Mouse (Mus musculus) MEL (cell line): ENCODE data around the gene Erf. TPM values are rescaled to one million over a fixed set of nuclear protein-coding genes. Genes with fewer than 3 reads are reported as not detected.

Experiments used
- DNase-seq: peaks from one replicate; pipeline ENCODE4 v3.0.0; 2011; ENCODE audit warnings: low read depth, low spot score
- H3K27ac ChIP-seq: 2 replicates; pipeline ENCODE4 v1.5.1; 2012; ENCODE audit warnings: low read depth, mild to moderate bottlenecking, control low read depth, low read length, moderate library complexity; ENCODE audit not compliant: control insufficient read depth
- H3K27me3 ChIP-seq, 2 experiments: fragments of 150-350 bp in 1 of 2; sonication (generic) in 1 of 2; 2 replicates each; pipeline ENCODE4 v1.6.1; 2012; ENCODE audit warnings: low read length in 2 of 2, mild to moderate bottlenecking in 2 of 2, improper control_type of control experiment in 1 of 2, moderate library complexity in 1 of 2; ENCODE audit not compliant: insufficient read depth in 2 of 2, control insufficient read depth in 1 of 2
- H3K36me3 ChIP-seq, 2 experiments: 2 replicates each; pipeline ENCODE4 v1.6.1; 2012 to 2014; ENCODE audit warnings: low read length in 2 of 2, improper control_type of control experiment in 1 of 2, inconsistent platforms in 1 of 2, mild to moderate bottlenecking in 1 of 2; ENCODE audit not compliant: insufficient read depth in 2 of 2, control insufficient read depth in 1 of 2
- H3K4me1 ChIP-seq, 2 experiments: fragments of 150-350 bp in 1 of 2; sonication (generic) in 1 of 2; 2 replicates each; pipeline ENCODE4 v1.6.1; 2012; ENCODE audit warnings: low read length in 2 of 2, improper control_type of control experiment in 1 of 2, mild to moderate bottlenecking in 1 of 2; ENCODE audit not compliant: insufficient read depth in 2 of 2, control insufficient read depth in 1 of 2
- H3K4me3 ChIP-seq, 2 experiments: fragments of 150-350 bp in 1 of 2; sonication (generic) in 1 of 2; 2 replicates each; pipeline ENCODE4 v1.5.1; 2012; ENCODE audit warnings: low read depth in 2 of 2, low read length in 2 of 2, mild to moderate bottlenecking in 2 of 2, moderate library complexity in 2 of 2, control low read depth in 1 of 2, improper control_type of control experiment in 1 of 2; ENCODE audit not compliant: control insufficient read depth in 1 of 2, insufficient read depth in 1 of 2
- H3K79me2 ChIP-seq: 2 replicates; pipeline ENCODE4 v1.6.1; 2012; ENCODE audit warnings: mild to moderate bottlenecking, low read length, moderate library complexity; ENCODE audit not compliant: control insufficient read depth, poor library complexity, insufficient read depth
- H3K9ac ChIP-seq: 2 replicates; pipeline ENCODE4 v1.6.1; 2012; ENCODE audit warnings: low read depth, mild to moderate bottlenecking, control low read depth, low read length, moderate library complexity; ENCODE audit not compliant: control insufficient read depth, poor library complexity, severe bottlenecking
- H3K9me3 ChIP-seq: fragments of 150-350 bp; sonication (generic); replicated peaks from 2 replicates; pipeline ENCODE4 v1.6.1; 2012; ENCODE audit warnings: mild to moderate bottlenecking, low read length, improper control_type of control experiment, moderate library complexity; ENCODE audit not compliant: insufficient read depth
- BHLHE40 ChIP-seq: IDR thresholded peaks from 2 replicates; pipeline ENCODE4 v1.6.1; 2012; ENCODE audit warnings: low read depth, mild to moderate bottlenecking, inconsistent platforms, low read length, improper control_type of control experiment, borderline replicate concordance
- CHD1 ChIP-seq: IDR thresholded peaks from 2 replicates; pipeline ENCODE4 v1.6.1; 2012; ENCODE audit warnings: low read depth, mild to moderate bottlenecking, inconsistent platforms, low read length, improper control_type of control experiment
- CHD2 ChIP-seq: IDR thresholded peaks from 2 replicates; pipeline ENCODE4 v1.6.1; 2011; ENCODE audit warnings: low read length, improper control_type of control experiment
- CTCF ChIP-seq, 3 experiments: IDR thresholded peaks in 2 of 3; conservative IDR thresholded peaks in 1 of 3; 2 replicates each; pipeline ENCODE4 v1.5.1; 2011 to 2012; ENCODE audit warnings: low read length in 3 of 3, low read depth in 2 of 3, mild to moderate bottlenecking in 2 of 3, improper control_type of control experiment in 1 of 3, inconsistent platforms in 1 of 3, mixed read lengths in 1 of 3, moderate library complexity in 1 of 3; ENCODE audit not compliant: control insufficient read depth in 1 of 3, insufficient read depth in 1 of 3, poor library complexity in 1 of 3, severe bottlenecking in 1 of 3
- EP300 ChIP-seq, 2 experiments: IDR thresholded peaks; 2 replicates each; pipeline ENCODE4 v1.6.1; 2011; ENCODE audit warnings: improper control_type of control experiment in 2 of 2, low read length in 2 of 2, low read depth in 1 of 2, mild to moderate bottlenecking in 1 of 2
- ETS1 ChIP-seq: IDR thresholded peaks from 2 replicates; pipeline ENCODE4 v1.6.1; 2012; ENCODE audit warnings: low read depth, mild to moderate bottlenecking, inconsistent platforms, low read length, improper control_type of control experiment, moderate library complexity
- GATA1 ChIP-seq: IDR thresholded peaks from 2 replicates; pipeline ENCODE4 v1.6.1; 2011; ENCODE audit warnings: low read depth, low read length, improper control_type of control experiment
- HCFC1 ChIP-seq: IDR thresholded peaks from 2 replicates; pipeline ENCODE4 v1.6.1; 2012; ENCODE audit warnings: low read depth, mild to moderate bottlenecking, inconsistent platforms, low read length, improper control_type of control experiment, moderate library complexity
- MAZ ChIP-seq: IDR thresholded peaks from 2 replicates; pipeline ENCODE4 v1.6.1; 2012; ENCODE audit warnings: low read depth, mild to moderate bottlenecking, inconsistent platforms, low read length, improper control_type of control experiment
- MYC ChIP-seq: IDR thresholded peaks from 2 replicates; pipeline ENCODE4 v1.6.1; 2011; ENCODE audit warnings: low read depth, mild to moderate bottlenecking, low read length, improper control_type of control experiment, moderate library complexity
- NELFE ChIP-seq: IDR thresholded peaks from 2 replicates; pipeline ENCODE4 v1.6.1; 2011; ENCODE audit warnings: low read depth, low read length, improper control_type of control experiment
- NRF1 ChIP-seq: IDR thresholded peaks from 2 replicates; pipeline ENCODE4 v1.6.1; 2014; ENCODE audit warnings: low read depth, mild to moderate bottlenecking, inconsistent platforms, low read length, improper control_type of control experiment, moderate library complexity; ENCODE audit not compliant: poor library complexity, insufficient read depth, severe bottlenecking
- POLR2AphosphoS2 ChIP-seq: IDR thresholded peaks from 2 replicates; pipeline ENCODE4 v1.6.1; 2011; ENCODE audit warnings: low read length, improper control_type of control experiment
- POLR2AphosphoS5 ChIP-seq: IDR thresholded peaks from 2 replicates; pipeline ENCODE4 v1.6.1; 2012; ENCODE audit warnings: low read depth, borderline replicate concordance, mild to moderate bottlenecking, inconsistent platforms, low read length, moderate library complexity, mixed read lengths
- RAD21 ChIP-seq: IDR thresholded peaks from 2 replicates; pipeline ENCODE4 v1.6.1; 2011; ENCODE audit warnings: mild to moderate bottlenecking, low read depth, low read length, improper control_type of control experiment
- SMC3 ChIP-seq: IDR thresholded peaks from 2 replicates; pipeline ENCODE4 v1.6.1; 2011; ENCODE audit warnings: low read depth, low read length, improper control_type of control experiment
- TAL1 ChIP-seq: IDR thresholded peaks from 2 replicates; pipeline ENCODE4 v1.6.1; 2012; ENCODE audit warnings: mild to moderate bottlenecking, inconsistent platforms, low read length, moderate library complexity, mixed read lengths
- TBP ChIP-seq: IDR thresholded peaks from 2 replicates; pipeline ENCODE4 v1.8.0; 2011; ENCODE audit warnings: low read depth, low read length, improper control_type of control experiment
- TCF12 ChIP-seq: IDR thresholded peaks from 2 replicates; pipeline ENCODE4 v1.6.1; 2014; ENCODE audit warnings: low read depth, mild to moderate bottlenecking, inconsistent platforms, low read length, improper control_type of control experiment, moderate library complexity
- UBTF ChIP-seq: IDR thresholded peaks from 2 replicates; pipeline ENCODE4 v1.6.1; 2012; ENCODE audit warnings: low read depth, mild to moderate bottlenecking, inconsistent platforms, low read length, improper control_type of control experiment, moderate library complexity, borderline replicate concordance; ENCODE audit not compliant: insufficient read depth
- USF1 ChIP-seq: IDR thresholded peaks from 2 replicates; pipeline ENCODE4 v1.6.1; 2014; ENCODE audit warnings: low read depth, mild to moderate bottlenecking, inconsistent platforms, low read length, improper control_type of control experiment, moderate library complexity
- USF2 ChIP-seq, 2 experiments: IDR thresholded peaks; 2 replicates each; pipeline ENCODE4 v1.6.1; 2011 to 2012; ENCODE audit warnings: improper control_type of control experiment in 2 of 2, low read length in 2 of 2, borderline replicate concordance in 1 of 2, inconsistent platforms in 1 of 2, low read depth in 1 of 2, mild to moderate bottlenecking in 1 of 2; ENCODE audit not compliant: insufficient read depth in 1 of 2
- ZKSCAN1 ChIP-seq: IDR thresholded peaks from 2 replicates; pipeline ENCODE4 v1.6.1; 2012; ENCODE audit warnings: low read depth, mild to moderate bottlenecking, inconsistent platforms, low read length, improper control_type of control experiment, moderate library complexity
- ZMIZ1 ChIP-seq: IDR thresholded peaks from 2 replicates; pipeline ENCODE4 v1.6.1; 2012; ENCODE audit warnings: low read depth, mild to moderate bottlenecking, inconsistent platforms, low read length, improper control_type of control experiment, moderate library complexity
- polyA plus RNA-seq, 2 experiments: library from polyadenylated mRNA; stranded (reverse) in 1 of 2; unstranded in 1 of 2; fragments of >175 nt in 1 of 2; fragments of >200 nt in 1 of 2; gene quantifications; 2 replicates each; pipeline versions ENCODE4 v1.2.1 to v1.2.4; 2012; ENCODE audit warnings: low replicate concordance in 2 of 2, low read depth in 1 of 2; ENCODE audit not compliant: insufficient read length in 2 of 2, insufficient read depth in 1 of 2, missing spikeins in 1 of 2
- total RNA-seq: library from RNA; depleted of rRNA; stranded (reverse); fragments of 300-350 nt; gene quantifications from 2 replicates; pipeline ENCODE4 v1.2.3, GENCODE M21; 2012

The Erf gene
- total and polyA plus RNA-seq, 3 experiments, result 24.6 to 33.2 TPM; not detected in 1

GRCm38 (mm10) chr7:25296945-25297453 is 46.4 kb upstream of the Erf start (continued):
- 0 out of 2 replicates have a peak, but pooled peaks have one; percentile 37 for TF ChIP-seq NRF1
- TF ChIP-seq MYC, result peak; percentile 63; the same call in 1 of the 2 replicates
- TF ChIP-seq TBP, result no peak
- TF ChIP-seq, all 39 proteins: peak for 15

GRCm38 (mm10) chr7:25294960-25295722 is 44.6 kb upstream of the Erf start:
- no peaks in the 10 kb centered on the region for H3K27me3 ChIP-seq
- H3K9ac ChIP-seq, result no peak overlapping the region
- peaks cover 3 to 13% of the 10 kb centered on the region in 2 experiments for H3K36me3 ChIP-seq
- DNase-seq, result no peak
- no peak overlapping the region for H3K27ac ChIP-seq
- peaks cover 5% of the 10 kb centered on the region; the same call in 1 of the 2 replicates for H3K79me2 ChIP-seq
- no peak for TF ChIP-seq CHD2
- TF ChIP-seq GATA1, result no peak
- no peak for TF ChIP-seq UBTF
- TF ChIP-seq USF1, result no peak
- no peak for TF ChIP-seq MYC
- peak; percentile 54; the same call in 1 of the 2 replicates for TF ChIP-seq POLR2AphosphoS2
- peak; percentile 39; the same call in 1 of the 2 replicates for TF ChIP-seq ZMIZ1
- H3K4me3 ChIP-seq, result no peak overlapping the region
- peaks cover 3 to 21% of the 10 kb centered on the region in 2 experiments for H3K4me1 ChIP-seq
- no peaks in the 10 kb centered on the region for H3K9me3 ChIP-seq

GRCm38 (mm10) chr7:25294495-25294894 is 43.9 kb upstream of the Erf start:
- H3K36me3 ChIP-seq, result peaks cover 8 to 15% of the 10 kb centered on the region in 2 experiments
- H3K9ac ChIP-seq, result no peak overlapping the region
- TF ChIP-seq HCFC1, result no peak
- peak; percentile 60; the same call in 1 of the 2 replicates for TF ChIP-seq POLR2AphosphoS2
- 0 out of 2 replicates have a peak, but pooled peaks have one; percentile 14 for TF ChIP-seq ETS1
- no peak for TF ChIP-seq BHLHE40
- peak; percentile 21; the same call in 1 of the 2 replicates for TF ChIP-seq TCF12
- 0 out of 2 replicates have a peak, but pooled peaks have one; percentile 9 for TF ChIP-seq TAL1
- no peak for TF ChIP-seq RAD21
- TF ChIP-seq USF2 (IDR thresholded peaks at IDR 0.05; ENCODE audit: borderline replicate concordance in 1 of 2, insufficient read depth in 1 of 2, low read depth in 1 of 2, low read length in 2 of 2), result no peak
- no peak for TF ChIP-seq POLR2AphosphoS5
- TF ChIP-seq MAZ, result no peak
- peak in 1 of 2 experiments; percentile 59; a peak in 1 of 4 replicates for TF ChIP-seq EP300 (IDR thresholded peaks at IDR 0.05; ENCODE audit: low read depth in 1 of 2, low read length in 2 of 2)
- TF ChIP-seq CHD1, result no peak
- TF ChIP-seq NELFE, result no peak
- no peak for TF ChIP-seq CTCF (IDR thresholded peaks at IDR 0.05 in 2 of 3, conservative IDR thresholded peaks at IDR 0.05 in 1 of 3; ENCODE audit: control insufficient read depth in 1 of 3, insufficient read depth in 1 of 3, low read depth in 2 of 3, low read length in 3 of 3, poor library complexity in 1 of 3, severe bottlenecking in 1 of 3)
- no peak for TF ChIP-seq CHD2
- TF ChIP-seq NRF1, result no peak
- TF ChIP-seq ZKSCAN1, result no peak
- TF ChIP-seq SMC3, result no peak
- no peak overlapping the region for H3K4me3 ChIP-seq
- H3K4me1 ChIP-seq, result peaks cover 3 to 21% of the 10 kb centered on the region in 2 experiments
- no peak overlapping the region for H3K27ac ChIP-seq
- H3K9me3 ChIP-seq, result no peaks in the 10 kb centered on the region
- no peak for DNase-seq
- H3K27me3 ChIP-seq, result no peaks in the 10 kb centered on the region
- peaks cover 5% of the 10 kb centered on the region; the same call in 1 of the 2 replicates for H3K79me2 ChIP-seq
